Mouse (Mus musculus) effector memory CD4-positive, alpha-beta T cell, adult 7 months (primary cell): ENCODE results near the gene Smim17. TPM values are rescaled to one million over a fixed set of nuclear protein-coding genes. Genes with fewer than 3 reads are reported as not detected.

Experiments used
- polyA plus RNA-seq: library from polyadenylated mRNA; unstranded; fragments of 100-300 nt; shearing (Covaris generic); gene quantifications from one replicate; pipeline ENCODE4 v1.2.1, GENCODE M21; 2017

Smim17 gene
- polyA plus RNA-seq, result 0.61 TPM

GRCm38 (mm10) chr7:6397996-6398975, at the start of gene Smim17:
Gene Smim17 (plus strand): TSS chr7:6398715.

DNA sequence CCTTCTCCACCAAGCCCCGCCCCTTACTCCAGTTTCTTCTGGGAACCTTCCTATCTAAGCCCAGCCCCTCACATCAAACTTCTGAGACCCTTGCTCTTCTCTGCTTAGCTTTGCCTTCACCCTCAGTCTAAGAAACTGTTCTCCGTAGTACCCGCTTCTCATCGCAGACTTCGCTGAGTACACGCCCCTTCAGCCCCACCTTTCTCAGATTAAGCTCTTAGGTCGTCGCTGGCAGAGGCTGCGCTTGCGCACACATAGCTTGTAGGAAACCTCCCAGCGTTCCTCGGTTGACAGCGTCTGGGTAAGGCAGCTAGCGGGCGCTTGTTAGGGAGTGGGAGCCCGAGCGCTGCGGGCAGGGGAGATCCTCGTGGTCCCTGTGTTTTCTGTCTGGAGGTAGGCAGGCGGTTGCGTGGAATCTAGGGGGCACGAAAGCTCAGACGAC, 35.4 kb upstream of the Smim17 start, which contains the start of gene Zfp78:
Gene Zfp78 (plus strand): TSS at position 234 of the 442 bp plus-strand sequence.

GRCm38 (mm10) chr7:6383044-6383455, 15.5 kb upstream of the Smim17 start, which contains the start of gene Zfp28:
Gene Zfp28 (plus strand): TSS chr7:6383295.

GRCm38 (mm10) chr7:6410043-6410442, 11.5 kb downstream of the Smim17 start, which contains the start of gene Gm20715:
Gene Gm20715 (plus strand): TSS chr7:6410277.

GRCm38 (mm10) chr7:6438388-6438787, 39.9 kb downstream of the Smim17 start, which contains the start of gene Olfr1344:
Gene Olfr1344 (plus strand): TSS chr7:6438688.

GRCm38 (mm10) chr7:6455868-6456267, 57.4 kb downstream of the Smim17 start, which contains the start of gene Olfr1336:
Gene Olfr1336 (plus strand): TSS chr7:6456168.

DNA sequence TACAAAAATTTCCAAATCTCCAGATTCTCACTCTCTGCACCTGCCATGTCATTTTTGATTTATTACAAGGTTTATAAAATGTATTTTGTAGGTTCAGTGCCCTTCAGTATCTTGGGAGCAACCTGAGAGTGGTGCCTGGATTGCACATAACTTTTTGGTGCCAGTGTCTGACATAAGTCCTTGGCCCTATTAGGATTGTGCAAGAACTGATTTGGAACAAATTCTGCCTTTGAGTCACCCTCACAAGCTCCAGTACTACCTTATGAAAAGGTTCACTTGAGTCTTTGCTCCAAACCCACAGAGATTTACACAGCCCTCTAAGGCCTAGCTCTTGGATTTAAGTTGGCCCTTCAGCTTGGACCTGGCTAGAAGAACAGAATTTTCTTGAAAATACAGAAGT, 68.4 kb downstream of the Smim17 start, which contains the start of gene Olfr1346:
Gene Olfr1346 (plus strand): TSS at position 151 of the 400 bp plus-strand sequence.

Other genes with a start within 250 kb of the Smim17 start
- gene Zfp787, start 242.7 kb upstream of the Smim17 start, polyA plus RNA-seq, result 26.5 TPM
- gene Zfp444, start 226.5 kb upstream of the Smim17 start, polyA plus RNA-seq, result 29.0 TPM
- not detected for gene Galp, start 201.6 kb upstream of the Smim17 start, polyA plus RNA-seq
- gene Zscan5b, start 176.4 kb upstream of the Smim17 start, polyA plus RNA-seq, result 0.35 TPM
- gene Epp13, start 146.0 kb upstream of the Smim17 start, polyA plus RNA-seq, result not detected
- 8.4 TPM for gene Zfp667, start 112.1 kb upstream of the Smim17 start, polyA plus RNA-seq
- 0.22 TPM for gene Zfp583, start 67.4 kb upstream of the Smim17 start, polyA plus RNA-seq
- 0.89 TPM for gene Gm3854, start 55.0 kb upstream of the Smim17 start, polyA plus RNA-seq
- 1.9 TPM for gene Zfp78, start 35.4 kb upstream of the Smim17 start, polyA plus RNA-seq
- gene Zfp28, start 15.4 kb upstream of the Smim17 start, polyA plus RNA-seq, result 5.9 TPM
- not detected for gene Gm20715, start 11.6 kb downstream of the Smim17 start, polyA plus RNA-seq
- gene Olfr1344, start 40.0 kb downstream of the Smim17 start, polyA plus RNA-seq, result not detected
- gene Olfr1336, start 57.5 kb downstream of the Smim17 start, polyA plus RNA-seq, result 0.05 TPM
- 0.35 TPM for gene Olfr1346, start 68.4 kb downstream of the Smim17 start, polyA plus RNA-seq
- not detected for gene Olfr5, start 88.2 kb downstream of the Smim17 start, polyA plus RNA-seq
- gene Olfr1347, start 101.0 kb downstream of the Smim17 start, polyA plus RNA-seq, result not detected
- not detected for gene Olfr1348, start 110.0 kb downstream of the Smim17 start, polyA plus RNA-seq
- not detected for gene Olfr1349, start 124.2 kb downstream of the Smim17 start, polyA plus RNA-seq
- 0.24 TPM for gene Olfr1350, start 166.1 kb downstream of the Smim17 start, polyA plus RNA-seq